Mouse (Mus musculus) heart, embryonic 11.5 days (tissue): ENCODE data around the gene Lmo4. TPM values are rescaled to one million over a fixed set of nuclear protein-coding genes. Genes with fewer than 3 reads are reported as not detected.

Source experiments
- ATAC-seq: fragments of 200-750 bp; cut with Nextera tagmentation; replicated peaks from 2 replicates; pipeline ENCODE4 v1.8.0; 2017; ENCODE audit warnings: moderate library complexity; ENCODE audit not compliant: insufficient number of reproducible peaks, low FRiP score, low TSS enrichment
- H3K27ac ChIP-seq: fragments of 300-500 bp; sonication (generic); 2 replicates; pipeline ENCODE4 v1.5.1; 2014; ENCODE audit warnings: mild to moderate bottlenecking, low read depth, low read length
- H3K27me3 ChIP-seq: fragments of 300-500 bp; sonication (generic); 2 replicates; pipeline ENCODE4 v1.6.1; 2014; ENCODE audit warnings: mild to moderate bottlenecking, low read length, mixed read lengths; ENCODE audit not compliant: control insufficient read depth, insufficient read depth
- H3K36me3 ChIP-seq: fragments of 300-500 bp; sonication (generic); 2 replicates; pipeline ENCODE4 v1.6.1; 2014; ENCODE audit warnings: mild to moderate bottlenecking, low read length, moderate library complexity, mixed read lengths; ENCODE audit not compliant: control insufficient read depth, insufficient read depth
- H3K4me1 ChIP-seq: fragments of 300-500 bp; sonication (generic); 2 replicates; pipeline ENCODE4 v1.6.1; 2014; ENCODE audit warnings: low read length; ENCODE audit not compliant: control insufficient read depth, insufficient read depth
- H3K4me2 ChIP-seq: fragments of 300-500 bp; sonication (generic); 2 replicates; pipeline ENCODE4 v1.6.1; 2014; ENCODE audit warnings: mild to moderate bottlenecking, moderate library complexity
- H3K4me3 ChIP-seq: fragments of 300-500 bp; sonication (generic); 2 replicates; pipeline ENCODE4 v1.5.1; 2014; ENCODE audit warnings: low read depth, low read length
- H3K9ac ChIP-seq: fragments of 300-500 bp; sonication (generic); 2 replicates; pipeline ENCODE4 v1.6.1; 2014; ENCODE audit warnings: mild to moderate bottlenecking, low read depth, low read length, moderate library complexity
- H3K9me3 ChIP-seq: fragments of 300-500 bp; sonication (generic); replicated peaks from 2 replicates; pipeline ENCODE4 v1.6.1; 2016; ENCODE audit warnings: low read length; ENCODE audit not compliant: control insufficient read depth
- WGBS: fragments of 180-500 bp; shearing (Covaris S2); extraction: QIAGEN DNeasy Blood & Tissue Kit; methylation state at CpG from one replicate; pipeline ENCODE4 v1.1.7; 2014; ENCODE audit not compliant: insufficient replicate concordance; 5-methylcytosine and 5-hydroxymethylcytosine counted together
- polyA plus RNA-seq: library from polyadenylated mRNA; unstranded; fragments of >200 nt; fragmentation: Nextera tagmentation; extraction: Ambion mirVana; gene quantifications from 2 replicates; pipeline ENCODE4 v1.2.1, GENCODE M21; 2014

Gene Lmo4
- polyA plus RNA-seq, 1 experiment from 2014 or later: 53.4 TPM

DNA sequence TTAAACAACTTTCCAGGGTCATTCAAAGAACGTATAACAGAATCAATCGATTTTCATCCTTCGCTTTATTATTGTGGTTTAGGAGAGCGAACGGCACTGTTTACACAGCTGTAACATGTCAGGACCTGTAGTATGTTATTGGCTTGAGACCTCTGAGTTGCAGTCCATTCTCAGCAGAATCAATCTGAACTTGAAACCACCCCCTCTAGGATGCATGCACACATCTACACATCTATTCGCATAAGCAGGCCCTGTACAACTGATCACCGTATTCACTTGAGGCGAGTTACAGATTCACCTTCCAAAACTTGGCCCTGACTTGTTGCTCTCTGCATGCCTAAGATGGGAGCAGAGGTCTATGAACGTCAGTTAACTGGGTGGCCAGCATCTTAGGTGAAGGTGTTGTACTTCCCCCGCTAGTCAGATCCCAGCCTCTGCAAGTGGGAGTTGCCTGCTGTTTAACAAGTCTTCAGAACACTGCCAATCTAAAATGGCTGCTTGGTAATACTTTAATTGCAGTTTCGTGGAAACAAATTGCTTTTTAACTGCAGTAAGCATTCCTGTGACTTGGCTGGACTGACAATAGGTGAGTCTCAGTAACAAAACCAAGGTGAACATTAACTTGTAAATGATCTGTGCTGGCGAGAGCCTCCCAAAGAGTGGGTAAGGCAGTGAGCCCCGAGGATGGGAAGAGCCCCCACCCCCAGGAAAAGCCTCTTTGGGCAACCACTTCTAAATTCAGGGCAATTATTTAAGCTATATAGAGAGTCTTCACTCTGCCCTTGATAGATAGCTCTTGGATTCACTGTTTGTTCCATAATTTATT is 19.5 kb downstream of the Lmo4 start:
- Histone ChIP-seq H3K4me2 (no peak overlapping the region), H3K27me3 (no peaks in the 10 kb centered on the region), H3K4me3 (no peak overlapping the region), H3K27ac (no peak overlapping the region), H3K36me3 (peaks cover 24% of the 10 kb centered on the region), H3K4me1 (no peaks in the 10 kb centered on the region), H3K9ac (no peak overlapping the region), H3K9me3 (no peaks in the 10 kb centered on the region)
- 78% methylated on average over 13 of the region's 13 CpGs for WGBS
- no peak for ATAC-seq

- no peak overlapping the region for H3K4me2 ChIP-seq
- ATAC-seq: no peak
- no peak overlapping the region for H3K27ac ChIP-seq
- no peak overlapping the region for H3K4me3 ChIP-seq
- peaks cover 19% of the 10 kb centered on the region for H3K36me3 ChIP-seq
- no peaks in the 10 kb centered on the region for H3K27me3 ChIP-seq
- H3K9ac ChIP-seq: no peak overlapping the region
- no peaks in the 10 kb centered on the region for H3K9me3 ChIP-seq
- no peaks in the 10 kb centered on the region for H3K4me1 ChIP-seq
- WGBS: 81% methylated on average over 4 of the region's 4 CpGs
Measured at GRCm38 (mm10) chr3:144184918-144185317, 20.1 kb downstream of the Lmo4 start.

GRCm38 (mm10) chr3:144182229-144182628 is 22.8 kb downstream of the Lmo4 start:
- Histone ChIP-seq H3K36me3 (no peaks in the 10 kb centered on the region; the same call in 1 of the 2 replicates), H3K9ac (no peak overlapping the region), H3K4me2 (no peak overlapping the region), H3K9me3 (no peaks in the 10 kb centered on the region), H3K4me1 (peaks cover 3% of the 10 kb centered on the region; the same call in 1 of the 2 replicates), H3K27ac (no peak overlapping the region), H3K4me3 (no peak overlapping the region), H3K27me3 (no peaks in the 10 kb centered on the region)
- no peak for ATAC-seq
- 68% methylated on average over 6 of the region's 6 CpGs for WGBS

GRCm38 (mm10) chr3:144178937-144179336 is 26.1 kb downstream of the Lmo4 start:
- WGBS: 49% methylated on average over 3 of the region's 3 CpGs
- H3K27me3 ChIP-seq: no peaks in the 10 kb centered on the region
- no peaks in the 10 kb centered on the region for H3K9me3 ChIP-seq
- no peak overlapping the region for H3K27ac ChIP-seq
- H3K4me3 ChIP-seq: no peak overlapping the region
- no peak overlapping the region for H3K4me2 ChIP-seq
- peaks cover 3% of the 10 kb centered on the region; the same call in 1 of the 2 replicates for H3K4me1 ChIP-seq
- ATAC-seq: no peak
- no peak overlapping the region for H3K9ac ChIP-seq
- H3K36me3 ChIP-seq: no peaks in the 10 kb centered on the region

DNA sequence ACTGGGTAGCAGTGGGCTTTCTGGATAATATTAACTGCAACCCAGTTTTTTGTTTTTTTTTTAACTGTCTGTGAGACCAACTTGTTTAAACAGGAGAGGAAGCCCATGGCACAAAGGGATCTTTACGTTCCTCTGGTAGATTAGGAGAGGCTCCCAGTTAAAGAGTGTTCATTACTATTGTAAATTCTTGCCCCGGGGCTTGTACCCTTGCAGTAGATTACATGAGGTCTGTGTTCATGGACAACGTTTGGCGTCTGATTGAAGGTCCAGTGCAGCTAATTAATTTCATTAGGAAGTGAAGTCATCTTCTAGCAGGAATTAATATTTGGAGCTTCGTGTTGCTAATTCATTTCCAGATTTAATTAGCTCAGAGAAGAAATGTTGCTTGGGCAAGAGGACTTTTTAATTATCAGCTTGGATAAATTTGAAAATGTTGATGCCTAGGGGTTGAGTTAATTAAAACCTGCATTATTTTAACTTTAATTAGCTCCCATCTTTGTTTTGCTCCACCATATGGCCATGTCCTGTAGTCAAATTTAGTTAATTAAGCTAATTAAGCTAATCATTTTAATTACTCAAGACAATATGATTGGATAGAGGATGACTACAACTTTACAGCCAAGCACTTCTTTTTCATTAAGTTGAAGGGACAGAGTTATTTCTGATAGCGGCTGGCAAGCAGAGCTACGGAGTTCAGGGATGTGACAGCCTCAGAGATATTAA is 31.0 kb downstream of the Lmo4 start:
- no peak overlapping the region for H3K4me3 ChIP-seq
- H3K27ac ChIP-seq: no peak overlapping the region
- no peaks in the 10 kb centered on the region for H3K9me3 ChIP-seq
- H3K27me3 ChIP-seq: no peaks in the 10 kb centered on the region
- H3K36me3 ChIP-seq: no peaks in the 10 kb centered on the region
- H3K9ac ChIP-seq: no peak overlapping the region
- H3K4me1 ChIP-seq: peaks cover 6% of the 10 kb centered on the region
- no peak overlapping the region for H3K4me2 ChIP-seq
- WGBS: 69% methylated on average over 7 of the region's 7 CpGs
- no peak for ATAC-seq

- H3K9ac ChIP-seq: no peak overlapping the region
- H3K27ac ChIP-seq: no peak overlapping the region
- H3K9me3 ChIP-seq: no peaks in the 10 kb centered on the region
- H3K4me2 ChIP-seq: no peak overlapping the region
- no peak overlapping the region for H3K4me3 ChIP-seq
- no peak for ATAC-seq
- no peaks in the 10 kb centered on the region for H3K27me3 ChIP-seq
- H3K4me1 ChIP-seq: peaks cover 6% of the 10 kb centered on the region
- WGBS: 85% methylated on average over 11 of the region's 11 CpGs
- no peaks in the 10 kb centered on the region for H3K36me3 ChIP-seq
Measured at GRCm38 (mm10) chr3:144173138-144173537, 31.9 kb downstream of the Lmo4 start.

GRCm38 (mm10) chr3:144171749-144172148 is 33.3 kb downstream of the Lmo4 start:
- no peaks in the 10 kb centered on the region for H3K27me3 ChIP-seq
- H3K36me3 ChIP-seq: no peaks in the 10 kb centered on the region
- H3K27ac ChIP-seq: no peak overlapping the region
- H3K9ac ChIP-seq: no peak overlapping the region
- peaks cover 3% of the 10 kb centered on the region; the same call in 1 of the 2 replicates for H3K4me1 ChIP-seq
- no peaks in the 10 kb centered on the region for H3K9me3 ChIP-seq
- no peak overlapping the region for H3K4me2 ChIP-seq
- no peak for ATAC-seq
- WGBS: 81% methylated on average over 2 of the region's 2 CpGs
- H3K4me3 ChIP-seq: no peak overlapping the region

- no peak for ATAC-seq
- Histone ChIP-seq H3K9me3 (no peaks in the 10 kb centered on the region), H3K36me3 (no peaks in the 10 kb centered on the region), H3K4me3 (no peak overlapping the region), H3K27ac (no peak overlapping the region), H3K27me3 (no peaks in the 10 kb centered on the region), H3K4me2 (no peak overlapping the region), H3K4me1 (peaks cover 3% of the 10 kb centered on the region; the same call in 1 of the 2 replicates), H3K9ac (no peak overlapping the region)
- 67% methylated on average over 2 of the region's 2 CpGs for WGBS
Measured at GRCm38 (mm10) chr3:144170539-144170938, 34.5 kb downstream of the Lmo4 start.
